Mouse (Mus musculus): ENCODE results near the gene Wbp1l. TPM values are rescaled to one million over a fixed set of nuclear protein-coding genes. Genes with fewer than 3 reads are reported as not detected.

The Wbp1l gene
- total RNA-seq, 1 experiment from 2014 or later = 27.7 TPM

DNA sequence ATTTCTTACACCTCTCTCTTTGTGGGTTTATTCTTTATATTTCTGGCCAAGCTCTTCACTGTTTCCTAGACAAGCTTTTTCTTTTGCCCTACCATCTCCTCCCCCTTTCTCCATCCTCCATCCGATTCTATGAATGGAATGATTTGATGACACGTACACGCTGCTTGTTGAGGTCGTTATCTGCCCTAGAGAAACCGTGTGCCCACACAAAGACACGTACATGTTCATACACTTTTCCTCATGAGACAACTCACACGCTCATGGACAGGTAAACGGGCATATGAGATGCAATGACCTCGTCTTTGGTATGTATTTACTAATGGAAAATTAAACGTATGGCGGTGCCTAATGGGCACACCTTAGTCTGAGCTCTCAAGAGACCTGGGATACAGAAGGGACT, 91.5 kb downstream of the Wbp1l start:
- no peak for ATAC-seq (replicated peaks; ENCODE audit: low read depth, poor library complexity, severe bottlenecking)

DNA sequence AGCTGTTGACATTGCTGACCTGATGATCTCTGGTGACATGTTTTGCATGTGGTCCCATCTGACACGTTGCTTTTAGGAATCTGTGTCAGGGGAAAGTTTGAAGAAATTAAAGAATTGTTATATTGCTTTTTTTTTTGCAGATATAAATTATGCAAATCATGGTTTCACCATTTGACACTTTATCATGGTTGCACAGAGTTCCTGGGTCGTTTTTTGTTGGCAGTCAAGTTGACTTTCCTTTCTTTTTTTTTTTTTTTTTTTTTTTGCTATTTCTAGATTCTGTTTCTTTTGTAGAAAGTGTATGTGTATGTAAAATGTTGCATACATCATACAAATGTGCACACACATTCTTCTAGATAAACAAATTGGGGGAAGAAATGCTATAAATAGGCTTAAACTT, 92.2 kb downstream of the Wbp1l start:
- no peak for ATAC-seq (replicated peaks; ENCODE audit: low read depth, poor library complexity, severe bottlenecking)

DNA sequence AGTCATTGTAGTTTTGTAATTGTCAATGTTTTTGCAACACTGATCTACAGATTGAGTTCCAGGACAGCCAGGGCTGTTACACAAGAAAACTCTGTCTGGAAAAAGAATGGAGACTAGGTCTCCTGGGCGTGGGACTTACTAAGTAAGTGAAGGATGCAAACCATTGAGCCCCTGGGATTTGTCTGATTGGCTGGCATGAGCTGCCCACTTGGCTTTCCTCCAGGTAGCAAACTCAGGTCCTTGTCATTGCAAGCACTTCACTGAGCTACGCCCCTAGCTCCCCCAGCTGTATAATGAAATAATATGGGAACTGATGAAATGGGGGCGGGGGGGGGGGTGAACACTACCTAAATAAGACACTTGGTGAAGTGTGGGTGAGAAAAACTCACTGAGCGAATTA, 94.3 kb downstream of the Wbp1l start:
- no peak for ATAC-seq (replicated peaks; ENCODE audit: low read depth, poor library complexity, severe bottlenecking)

DNA sequence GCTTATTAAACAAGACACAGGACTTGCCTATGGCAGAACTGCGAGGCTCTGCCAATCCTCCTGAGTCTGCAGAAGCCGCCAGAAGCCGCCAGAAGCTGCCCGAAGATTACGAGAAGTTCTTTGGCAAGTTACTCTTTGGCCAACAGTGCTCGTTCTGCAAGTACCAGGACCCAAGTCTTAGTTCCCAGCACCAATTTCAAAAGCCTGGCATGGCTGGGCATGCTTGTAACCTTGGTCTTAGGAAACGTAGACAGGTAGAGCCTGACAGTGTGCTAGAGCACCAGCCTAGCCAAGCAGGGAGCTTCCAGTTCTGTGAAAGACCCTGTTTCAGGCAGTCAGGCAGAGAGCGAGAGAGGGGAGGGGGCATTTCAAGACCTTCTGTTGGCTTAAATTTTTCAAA, 97.6 kb downstream of the Wbp1l start:
- ATAC-seq (replicated peaks; ENCODE audit: low read depth, poor library complexity, severe bottlenecking) = no peak

DNA sequence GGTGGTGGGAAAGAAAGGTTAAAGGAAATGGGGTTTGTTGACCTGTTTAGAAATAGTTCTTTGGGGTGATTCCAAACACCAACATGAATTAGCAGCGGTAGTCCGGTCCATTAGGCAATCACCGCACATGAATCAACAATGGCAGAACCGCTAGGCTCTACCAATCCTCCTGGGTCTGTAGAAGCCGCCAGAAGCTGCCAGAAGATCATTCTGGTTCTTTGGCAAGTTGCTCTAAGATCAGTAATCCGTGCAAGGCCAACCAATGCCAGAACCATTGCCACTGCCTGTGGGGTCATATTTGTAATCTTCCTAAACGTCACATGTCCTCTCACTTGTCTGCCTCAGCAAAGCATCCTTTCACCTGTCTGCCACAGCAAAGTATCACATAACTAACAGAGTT, 98.1 kb downstream of the Wbp1l start:
- ATAC-seq (replicated peaks; ENCODE audit: low read depth, poor library complexity, severe bottlenecking) = no peak

DNA sequence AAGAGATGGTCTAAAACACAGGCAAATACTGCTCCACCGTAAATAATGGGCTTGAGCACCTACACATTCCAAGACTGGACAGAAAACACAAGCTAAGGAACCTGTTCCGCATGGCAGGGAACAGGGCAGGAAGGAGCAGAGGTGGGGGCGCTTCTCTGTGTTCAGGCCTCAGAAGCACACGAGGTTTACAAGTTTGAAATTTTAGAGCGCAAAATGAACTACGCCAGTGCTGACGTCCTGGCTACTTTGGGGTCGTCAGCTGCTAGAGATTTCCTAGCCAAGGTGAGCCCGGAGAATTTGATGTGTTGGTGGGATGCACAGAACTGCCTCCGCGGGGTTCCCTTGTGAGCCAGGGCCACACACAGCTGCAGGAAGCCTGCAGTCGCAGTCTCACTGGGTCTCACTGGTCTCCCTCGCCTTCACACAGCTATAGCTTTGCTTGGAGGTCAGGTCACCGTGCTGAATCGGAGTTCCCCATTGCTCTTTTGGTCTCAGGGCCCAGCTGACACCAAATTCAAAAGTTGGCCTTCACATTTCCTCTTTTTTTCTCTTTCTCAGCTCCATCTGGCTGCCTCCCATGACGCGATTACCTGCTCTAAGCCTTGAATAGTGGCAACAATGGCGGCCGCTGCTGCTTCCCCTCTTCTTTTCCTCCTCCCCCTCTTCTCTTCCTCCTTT, 99.1 kb downstream of the Wbp1l start:
- peak; percentile 63 for ATAC-seq (replicated peaks; ENCODE audit: low read depth, poor library complexity, severe bottlenecking)

- ATAC-seq (replicated peaks; ENCODE audit: low read depth, poor library complexity, severe bottlenecking) = peak; percentile 70; the same call in 1 of the 2 replicates
Measured at GRCm38 (mm10) chr19:46699011-46699481, 100.2 kb downstream of the Wbp1l start.

GRCm38 (mm10) chr19:46701156-46701555, 102.3 kb downstream of the Wbp1l start:
- no peak for ATAC-seq (replicated peaks; ENCODE audit: low read depth, poor library complexity, severe bottlenecking)

DNA sequence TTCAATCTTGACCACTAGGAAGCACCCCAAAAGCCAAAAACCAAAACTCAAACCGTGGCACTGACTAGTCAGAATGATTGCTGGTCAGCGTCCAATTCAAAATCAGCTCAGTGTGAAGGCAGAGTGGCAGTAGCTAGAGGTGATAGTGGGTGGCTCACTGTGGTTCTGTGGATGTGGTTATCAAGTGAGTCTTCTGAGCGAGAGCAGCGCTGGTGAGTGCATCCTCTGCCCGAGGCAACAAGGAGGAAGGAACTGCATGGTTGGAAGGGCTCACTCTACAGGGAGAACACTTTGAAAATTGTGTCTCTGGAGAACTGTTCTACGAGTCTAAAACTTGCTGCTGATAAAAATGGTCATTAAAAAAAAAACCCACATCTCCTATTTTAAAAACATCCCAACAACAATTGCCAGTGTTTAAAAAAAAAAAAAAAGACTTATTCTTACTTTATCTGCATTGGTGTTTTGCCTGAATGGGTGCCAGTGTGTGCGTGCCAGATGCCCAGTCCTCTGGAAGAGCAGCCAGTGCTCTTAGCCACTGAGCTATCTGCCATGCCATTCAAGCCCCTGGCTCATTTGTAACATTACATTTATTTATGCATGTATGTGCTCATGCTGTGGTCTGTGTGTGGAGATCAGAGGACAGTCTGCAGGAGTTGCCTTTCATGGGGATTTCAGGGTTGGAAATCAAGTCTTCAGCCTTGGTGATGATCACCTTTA, 107.1 kb downstream of the Wbp1l start:
- peak; percentile 87 for ATAC-seq (replicated peaks; ENCODE audit: low read depth, poor library complexity, severe bottlenecking)

DNA sequence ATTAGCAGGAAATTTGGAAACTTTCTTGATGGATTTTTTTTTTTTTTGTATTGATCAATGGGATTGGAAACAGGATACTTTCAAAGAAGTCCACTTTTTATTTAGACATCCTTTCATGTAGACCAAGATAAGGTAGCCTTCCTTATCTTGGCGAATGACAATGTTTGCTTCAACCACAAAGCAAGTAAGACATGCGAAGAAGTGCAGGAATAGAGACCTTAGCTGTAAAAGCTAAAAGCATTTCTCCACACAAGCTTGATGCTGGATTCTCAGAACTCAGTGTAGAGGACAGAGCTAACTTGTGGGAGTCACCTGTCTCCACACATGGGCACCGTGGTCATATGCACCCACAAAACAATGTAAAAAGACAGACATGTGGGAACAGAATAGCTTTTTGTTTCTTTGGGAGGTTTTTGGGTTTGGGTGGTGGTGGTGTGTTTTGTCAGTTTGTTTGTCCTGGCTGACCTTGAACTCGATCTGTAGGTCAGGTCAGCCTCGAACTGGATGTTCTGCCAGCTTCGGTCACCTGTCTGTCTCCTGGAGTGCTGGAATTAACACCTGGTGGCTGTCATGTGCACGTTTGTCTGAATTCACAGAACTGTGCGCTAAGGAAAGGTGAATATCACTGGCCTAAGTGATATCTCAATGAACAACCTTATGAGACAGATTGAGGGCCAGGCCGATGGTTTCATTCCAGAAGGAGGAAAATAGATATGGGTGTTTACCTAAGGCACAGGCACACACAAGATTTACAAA, 107.8 kb downstream of the Wbp1l start:
- no peak for ATAC-seq (replicated peaks; ENCODE audit: low read depth, poor library complexity, severe bottlenecking)

Other genes with a start within 250 kb of the Wbp1l start
- gene 2310034G01Rik, start 248.8 kb upstream of the Wbp1l start, total RNA-seq (2017) = 1.5 and 2.5 TPM in 2 replicates
- gene Actr1a, start 203.3 kb upstream of the Wbp1l start, total RNA-seq (2017) = 80.1 TPM in 2 replicates
- 22.2 and 30.2 TPM in 2 replicates for gene Sufu, start 202.2 kb upstream of the Wbp1l start, total RNA-seq (2017)
- gene Trim8, start 97.4 kb upstream of the Wbp1l start, total RNA-seq (2017) = 17.7 and 30.3 TPM in 2 replicates
- gene Arl3, start 25.9 kb upstream of the Wbp1l start, total RNA-seq (2017) = 25.5 and 27.3 TPM in 2 replicates
- gene Sfxn2, start 25.7 kb upstream of the Wbp1l start, total RNA-seq (2017) = 8.9 and 13.3 TPM in 2 replicates
- gene Cyp17a1, start 74.1 kb downstream of the Wbp1l start, total RNA-seq (2017) = not detected in 2 replicates
- gene Borcs7, start 90.8 kb downstream of the Wbp1l start, total RNA-seq (2017) = 3.7 and 5.8 TPM in 2 replicates
- 48.9 and 53.3 TPM in 2 replicates for gene As3mt, start 108.4 kb downstream of the Wbp1l start, total RNA-seq (2017)
- gene Cnnm2, start 162.5 kb downstream of the Wbp1l start, total RNA-seq (2017) = 9.0 and 10.7 TPM in 2 replicates

All from common myeloid progenitor, adult 5-6 weeks (primary cell).